Mouse (Mus musculus): Measurements from ENCODE around the gene Hsd11b2.

- TF ChIP-seq CTCF (conservative IDR thresholded peaks at IDR 0.05; ENCODE audit: low read length), result no peak
- no peak for TF ChIP-seq POU5F1 (IDR thresholded peaks at IDR 0.05; ENCODE audit: borderline replicate concordance, low read length)
These were observed 26.1 kb downstream of the Hsd11b2 start for GRCm38 (mm10) chr8:105544544-105545205.

Measured in E14TG2a.4 (cell line).